Mouse (Mus musculus) lung, adult 2 months (tissue): Measurements from ENCODE around the gene Limk2.

ENCODE experiments used
- CTCF ChIP-seq: fragments of 200-500 bp; IDR thresholded peaks from 2 replicates; pipeline ENCODE4 v1.5.1; 2011; ENCODE audit warnings: mild to moderate bottlenecking, low read length, control low read depth; ENCODE audit not compliant: insufficient read depth
- POLR2A ChIP-seq: fragments of 200-500 bp; IDR thresholded peaks from 2 replicates; pipeline ENCODE4 v1.6.1; 2011; ENCODE audit warnings: low read depth, mild to moderate bottlenecking, control low read depth, low read length, borderline replicate concordance; ENCODE audit errors: extremely low read depth

DNA sequence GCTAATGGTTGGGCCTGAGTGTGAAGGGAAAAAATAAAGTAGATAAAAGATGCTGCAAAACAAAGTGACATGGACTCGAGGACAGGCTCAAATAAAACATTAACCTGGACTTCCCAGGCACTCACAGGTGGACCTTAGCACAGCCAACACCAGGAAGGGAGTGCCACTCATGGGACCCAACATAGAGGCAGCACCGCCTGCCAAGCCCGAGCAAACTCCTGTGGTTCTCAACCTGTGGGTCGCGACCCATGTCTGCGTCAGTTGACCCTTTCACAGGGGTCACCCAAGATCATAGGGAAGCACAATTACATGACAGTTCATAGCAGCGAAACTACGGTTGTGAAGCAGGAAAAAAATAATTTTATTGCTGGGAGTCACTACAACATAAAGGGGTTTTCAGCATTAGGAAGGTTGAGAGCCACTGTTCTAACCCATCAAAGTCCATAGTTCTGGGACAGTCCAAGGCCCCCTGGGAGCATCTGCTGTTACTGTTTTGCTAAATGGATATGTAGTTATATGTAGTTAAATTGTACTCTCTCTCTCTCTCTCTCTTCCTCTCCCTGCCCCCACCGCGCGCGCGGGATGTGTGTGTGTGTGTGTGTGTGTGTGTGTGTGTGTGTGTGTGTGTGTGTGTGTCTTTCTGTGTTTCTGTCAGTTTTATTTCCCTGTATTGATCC is 49.6 kb upstream of the Limk2 start:
- TF ChIP-seq CTCF, result no peak
- no peak for TF ChIP-seq POLR2A
